Mouse (Mus musculus): ENCODE measurements at regions not wholly inside any gene's neighbourhood (a gene's known extent, or its start where the extent isn't known, plus 50 kb on each side); places are given as distances from the start of the nearest gene placed in this dataset.

- Histone ChIP-seq H3K9ac (ENCODE audit: low read length) (no peak overlapping the region), H3K9me3 (ENCODE audit: control insufficient read depth, low read length) (no peaks in the 10 kb centered on the region), H3K4me3 (ENCODE audit: low read depth, low read length) (no peak overlapping the region), H3K4me1 (replicated peaks; ENCODE audit: control insufficient read depth, insufficient read depth, low read length) (no peaks in the 10 kb centered on the region), H3K36me3 (ENCODE audit: control insufficient read depth, insufficient read depth, low read length) (no peaks in the 10 kb centered on the region), H3K27ac (ENCODE audit: low read depth, low read length) (no peak overlapping the region), H3K4me2 (ENCODE audit: low read depth, low read length, severe bottlenecking) (no peak overlapping the region), H3K27me3 (ENCODE audit: control insufficient read depth, insufficient read depth, low read length) (no peaks in the 10 kb centered on the region)
- 91% methylated on average over 2 of the region's 2 CpGs for WGBS
- no peak for ATAC-seq (replicated peaks; ENCODE audit: low FRiP score)
- no peak for DNase-seq (ENCODE audit: low spot score)
These were observed 195.1 kb upstream of the Mindy3 start for GRCm38 (mm10) chr2:12614345-12614744.

GRCm38 (mm10) chr2:12613858-12614257, 194.6 kb upstream of the Mindy3 start:
- no peaks in the 10 kb centered on the region for H3K27me3 ChIP-seq (ENCODE audit: control insufficient read depth, insufficient read depth, low read length)
- 71% methylated on average over 2 of the region's 2 CpGs for WGBS
- no peak overlapping the region for H3K4me3 ChIP-seq (ENCODE audit: low read depth, low read length)
- no peak for DNase-seq (ENCODE audit: low spot score)
- H3K4me1 ChIP-seq (replicated peaks; ENCODE audit: control insufficient read depth, insufficient read depth, low read length), result no peaks in the 10 kb centered on the region
- no peak overlapping the region for H3K9ac ChIP-seq (ENCODE audit: low read length)
- no peak for ATAC-seq (replicated peaks; ENCODE audit: low FRiP score)
- H3K27ac ChIP-seq (ENCODE audit: low read depth, low read length), result no peak overlapping the region
- no peak overlapping the region for H3K4me2 ChIP-seq (ENCODE audit: low read depth, low read length, severe bottlenecking)
- no peaks in the 10 kb centered on the region for H3K9me3 ChIP-seq (ENCODE audit: control insufficient read depth, low read length)
- no peaks in the 10 kb centered on the region for H3K36me3 ChIP-seq (ENCODE audit: control insufficient read depth, insufficient read depth, low read length)

GRCm38 (mm10) chr2:12582566-12582965, 163.3 kb upstream of the Mindy3 start:
- Histone ChIP-seq H3K27ac (ENCODE audit: low read depth, low read length) (no peak overlapping the region), H3K4me1 (replicated peaks; ENCODE audit: control insufficient read depth, insufficient read depth, low read length) (no peaks in the 10 kb centered on the region), H3K4me2 (ENCODE audit: low read depth, low read length, severe bottlenecking) (no peak overlapping the region), H3K9me3 (ENCODE audit: control insufficient read depth, low read length) (no peaks in the 10 kb centered on the region), H3K4me3 (ENCODE audit: low read depth, low read length) (no peak overlapping the region), H3K27me3 (ENCODE audit: control insufficient read depth, insufficient read depth, low read length) (no peaks in the 10 kb centered on the region), H3K36me3 (ENCODE audit: control insufficient read depth, insufficient read depth, low read length) (no peaks in the 10 kb centered on the region), H3K9ac (ENCODE audit: low read length) (no peak overlapping the region)
- ATAC-seq (replicated peaks; ENCODE audit: low FRiP score) (no peak), DNase-seq (ENCODE audit: low spot score) (no peak)
- 64% methylated on average over 2 of the region's 2 CpGs for WGBS

GRCm38 (mm10) chr2:12557736-12558135, 138.5 kb upstream of the Mindy3 start:
- Histone ChIP-seq H3K27me3 (ENCODE audit: control insufficient read depth, insufficient read depth, low read length) (no peaks in the 10 kb centered on the region), H3K4me2 (ENCODE audit: low read depth, low read length, severe bottlenecking) (no peak overlapping the region), H3K9me3 (ENCODE audit: control insufficient read depth, low read length) (no peaks in the 10 kb centered on the region), H3K27ac (ENCODE audit: low read depth, low read length) (no peak overlapping the region), H3K36me3 (ENCODE audit: control insufficient read depth, insufficient read depth, low read length) (no peaks in the 10 kb centered on the region), H3K9ac (ENCODE audit: low read length) (no peak overlapping the region), H3K4me1 (replicated peaks; ENCODE audit: control insufficient read depth, insufficient read depth, low read length) (no peaks in the 10 kb centered on the region), H3K4me3 (ENCODE audit: low read depth, low read length) (no peak overlapping the region)
- 61% methylated on average over 1 of the region's 1 CpGs for WGBS
- ATAC-seq (replicated peaks; ENCODE audit: low FRiP score), result no peak
- DNase-seq (ENCODE audit: low spot score), result no peak

- 82% methylated on average over 5 of the region's 5 CpGs for WGBS
- Histone ChIP-seq H3K4me2 (ENCODE audit: low read depth, low read length, severe bottlenecking) (no peak overlapping the region), H3K36me3 (ENCODE audit: control insufficient read depth, insufficient read depth, low read length) (no peaks in the 10 kb centered on the region), H3K9me3 (ENCODE audit: control insufficient read depth, low read length) (no peaks in the 10 kb centered on the region), H3K4me3 (ENCODE audit: low read depth, low read length) (no peak overlapping the region), H3K27me3 (ENCODE audit: control insufficient read depth, insufficient read depth, low read length) (no peaks in the 10 kb centered on the region), H3K4me1 (replicated peaks; ENCODE audit: control insufficient read depth, insufficient read depth, low read length) (no peaks in the 10 kb centered on the region), H3K9ac (ENCODE audit: low read length) (no peak overlapping the region), H3K27ac (ENCODE audit: low read depth, low read length) (no peak overlapping the region)
- ATAC-seq (replicated peaks; ENCODE audit: low FRiP score), result no peak
- DNase-seq (ENCODE audit: low spot score), result no peak
These were observed 103.1 kb upstream of the Mindy3 start for GRCm38 (mm10) chr2:12522411-12522810.

GRCm38 (mm10) chr2:12521744-12522143, 102.5 kb upstream of the Mindy3 start:
- DNase-seq (ENCODE audit: low spot score), result no peak
- Histone ChIP-seq H3K9ac (ENCODE audit: low read length) (no peak overlapping the region), H3K4me3 (ENCODE audit: low read depth, low read length) (no peak overlapping the region), H3K4me2 (ENCODE audit: low read depth, low read length, severe bottlenecking) (no peak overlapping the region), H3K27ac (ENCODE audit: low read depth, low read length) (no peak overlapping the region), H3K36me3 (ENCODE audit: control insufficient read depth, insufficient read depth, low read length) (no peaks in the 10 kb centered on the region), H3K9me3 (ENCODE audit: control insufficient read depth, low read length) (no peaks in the 10 kb centered on the region), H3K4me1 (replicated peaks; ENCODE audit: control insufficient read depth, insufficient read depth, low read length) (no peaks in the 10 kb centered on the region), H3K27me3 (ENCODE audit: control insufficient read depth, insufficient read depth, low read length) (no peaks in the 10 kb centered on the region)
- ATAC-seq (replicated peaks; ENCODE audit: low FRiP score), result no peak

- no peaks in the 10 kb centered on the region for H3K9me3 ChIP-seq (ENCODE audit: control insufficient read depth, low read length)
- H3K9ac ChIP-seq (ENCODE audit: low read length), result no peak overlapping the region
- H3K4me1 ChIP-seq (replicated peaks; ENCODE audit: control insufficient read depth, insufficient read depth, low read length), result no peaks in the 10 kb centered on the region
- DNase-seq (ENCODE audit: low spot score), result no peak
- H3K27ac ChIP-seq (ENCODE audit: low read depth, low read length), result no peak overlapping the region
- no peak overlapping the region for H3K4me2 ChIP-seq (ENCODE audit: low read depth, low read length, severe bottlenecking)
- no peak overlapping the region for H3K4me3 ChIP-seq (ENCODE audit: low read depth, low read length)
- WGBS, result 76% methylated on average over 3 of the region's 3 CpGs
- no peaks in the 10 kb centered on the region for H3K36me3 ChIP-seq (ENCODE audit: control insufficient read depth, insufficient read depth, low read length)
- ATAC-seq (replicated peaks; ENCODE audit: low FRiP score), result 0 out of 2 replicates have a peak, but pooled peaks have one; percentile 46
- no peaks in the 10 kb centered on the region for H3K27me3 ChIP-seq (ENCODE audit: control insufficient read depth, insufficient read depth, low read length)
These were observed 73.1 kb upstream of the Mindy3 start for GRCm38 (mm10) chr2:12492369-12492768.

GRCm38 (mm10) chr2:12469440-12470339, 50.4 kb upstream of the Mindy3 start:
- H3K27ac ChIP-seq (ENCODE audit: low read depth, low read length), result no peak overlapping the region
- no peak overlapping the region for H3K4me3 ChIP-seq (ENCODE audit: low read depth, low read length)
- H3K9me3 ChIP-seq (ENCODE audit: control insufficient read depth, low read length), result no peaks in the 10 kb centered on the region
- DNase-seq (ENCODE audit: low spot score), result no peak
- ATAC-seq (replicated peaks; ENCODE audit: low FRiP score), result no peak
- H3K9ac ChIP-seq (ENCODE audit: low read length), result no peak overlapping the region
- H3K4me1 ChIP-seq (replicated peaks; ENCODE audit: control insufficient read depth, insufficient read depth, low read length), result no peaks in the 10 kb centered on the region
- no peaks in the 10 kb centered on the region for H3K36me3 ChIP-seq (ENCODE audit: control insufficient read depth, insufficient read depth, low read length)
- 89% methylated on average over 7 of the region's 7 CpGs for WGBS
- H3K27me3 ChIP-seq (ENCODE audit: control insufficient read depth, insufficient read depth, low read length), result no peaks in the 10 kb centered on the region
- no peak overlapping the region for H3K4me2 ChIP-seq (ENCODE audit: low read depth, low read length, severe bottlenecking)
